Mouse (Mus musculus): ENCODE results near the gene Hid1.

GRCm38 (mm10) chr11:115353375-115353774 lies 14.2 kb downstream of the Hid1 start:
- no peak for TF ChIP-seq CTCF (IDR thresholded peaks at IDR 0.05; ENCODE audit: low read depth, low read length)
- no peak for TF ChIP-seq POLR2A (IDR thresholded peaks at IDR 0.05; ENCODE audit: borderline replicate concordance, low read depth, low read length)
